Mouse (Mus musculus): ENCODE measurements around the gene Ephx1.

DNA sequence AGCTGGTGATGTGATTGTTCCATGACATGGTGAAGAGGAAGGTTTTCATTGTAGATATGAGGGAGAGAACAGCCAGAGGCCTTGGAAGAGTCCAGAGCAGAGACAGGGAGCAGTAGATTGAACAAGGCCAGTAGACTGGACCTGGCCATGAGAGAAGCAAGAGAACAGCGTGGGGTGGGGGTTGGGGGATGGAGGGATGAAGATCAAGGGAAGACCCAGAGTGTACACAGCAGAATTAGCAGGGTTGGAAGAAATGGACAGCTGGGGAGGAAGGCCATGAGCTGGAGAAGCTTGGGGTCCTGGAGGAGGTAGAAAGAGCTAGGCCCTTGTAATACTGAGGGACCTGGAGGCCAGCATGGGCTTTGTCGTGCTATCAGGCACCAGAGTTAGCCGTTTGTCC, 8.3 kb downstream of the Ephx1 start:
- no peak for TF ChIP-seq CTCF (IDR thresholded peaks at IDR 0.05; ENCODE audit: control insufficient read depth, insufficient read depth, insufficient read length)
- no peak for TF ChIP-seq USF1 (IDR thresholded peaks at IDR 0.05; ENCODE audit: low read depth)

Measured in C2C12 (cell line).